Mouse (Mus musculus) C2C12 (cell line): ENCODE measurements at regions not wholly inside any gene's neighbourhood (a gene's known extent, or its start where the extent isn't known, plus 50 kb on each side); places are given as distances from the start of the nearest gene placed in this dataset.

Source experiments
- CEBPB ChIP-seq: IDR thresholded peaks from one replicate; pipeline ENCODE4 v1.6.1; 2011; ENCODE audit warnings: low read depth, mild to moderate bottlenecking, control low read depth, moderate library complexity
- CTCF ChIP-seq: IDR thresholded peaks from one replicate; pipeline ENCODE4 v1.5.1; 2011; ENCODE audit not compliant: control insufficient read depth, insufficient read depth, insufficient read length
- MAX ChIP-seq: IDR thresholded peaks from one replicate; pipeline ENCODE4 v1.6.1; 2011; ENCODE audit warnings: mild to moderate bottlenecking, control low read depth
- USF1 ChIP-seq: IDR thresholded peaks from one replicate; pipeline ENCODE4 v1.6.1; 2011; ENCODE audit warnings: low read depth, mild to moderate bottlenecking, control low read depth, moderate library complexity

GRCm38 (mm10) chr3:116190727-116191126 lies 61.2 kb upstream of the Vcam1 start:
- TF ChIP-seq USF1 (no peak), CTCF (no peak), CEBPB (no peak), MAX (no peak)
